Mouse (Mus musculus) cerebellum, adult 18-20 months (tissue): ENCODE results near the gene Hsbp1.
"Not testable (repeated sequence)": the region's sequence is repeated elsewhere in the genome, so short reads cannot be mapped to it uniquely, and the experiment has no call there.

Experiments
- DNase-seq, 2 experiments: peaks; one replicate each; pipeline ENCODE4 v3.0.0; 2021

The Hsbp1 gene

GRCm38 (mm10) chr8:119344190-119344856 lies at the start of gene Hsbp1:
Gene Hsbp1, plus strand, starts transcription at chr8:119344488.
- DNase-seq: peak; percentile 95 to 99

GRCm38 (mm10) chr8:119295477-119295876 lies 48.8 kb upstream of the Hsbp1 start:
- no peak for DNase-seq

DNA sequence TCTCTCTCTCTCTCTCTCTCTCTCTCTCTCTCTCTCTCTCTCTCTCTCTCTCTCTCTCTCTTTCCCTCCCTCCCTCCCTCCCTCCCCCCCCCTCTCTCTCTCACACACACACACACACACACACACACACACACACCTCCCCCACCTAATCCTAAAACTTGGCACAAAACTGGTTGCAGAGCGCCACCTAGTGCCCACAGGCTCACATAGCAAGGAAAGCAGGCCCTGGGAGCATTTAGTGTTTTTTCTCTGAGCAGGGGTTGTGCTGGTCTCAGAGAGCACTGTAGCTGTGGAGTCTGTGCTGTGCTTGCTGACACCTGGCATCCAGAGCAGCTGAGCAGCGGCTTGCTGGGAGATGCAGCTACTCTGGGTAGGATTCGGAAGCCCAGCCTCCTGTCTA lies 46.5 kb upstream of the Hsbp1 start:
- peak in 1 of 2 experiments; percentile 50 for DNase-seq

GRCm38 (mm10) chr8:119300335-119300734 lies 44.0 kb upstream of the Hsbp1 start:
- DNase-seq: no peak

DNA sequence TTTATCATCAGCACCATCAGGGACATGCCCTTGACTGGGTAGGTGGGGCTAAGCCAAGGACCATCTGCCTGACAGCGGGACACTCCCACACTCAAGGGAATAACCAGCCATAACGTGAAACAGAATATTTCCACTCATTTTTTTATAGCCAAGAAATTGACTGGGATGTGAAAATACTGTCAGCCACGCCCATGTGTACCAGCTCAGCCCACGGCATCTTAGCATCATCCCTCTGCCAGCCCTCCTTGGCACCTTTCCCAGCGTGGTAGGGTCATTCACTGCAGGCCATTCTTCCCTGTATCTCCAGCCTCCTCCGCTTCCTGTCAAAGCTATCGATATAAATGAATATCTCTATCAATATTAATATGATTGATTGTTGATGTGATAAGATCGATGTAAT lies 40.1 kb upstream of the Hsbp1 start:
- DNase-seq: no peak

DNA sequence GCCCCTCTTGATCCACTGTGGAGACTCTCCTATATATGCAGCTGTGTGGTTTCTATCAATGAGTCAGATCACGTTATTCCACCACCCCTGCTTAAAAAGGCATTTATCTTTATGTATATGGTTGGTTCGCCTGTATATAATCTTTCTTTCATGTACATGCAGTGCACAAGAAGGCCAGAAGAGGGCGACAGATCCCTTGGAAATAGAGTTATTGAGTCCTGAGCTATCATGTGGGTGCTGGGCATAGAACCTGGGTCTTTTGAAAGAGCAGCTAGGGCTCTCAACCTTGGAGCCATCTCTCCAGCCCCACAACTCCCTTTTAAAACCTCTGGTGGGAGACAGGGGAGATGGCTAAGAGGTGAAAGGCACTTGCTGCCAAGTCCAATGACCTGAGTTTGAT lies 32.9 kb upstream of the Hsbp1 start:
- DNase-seq: peak in 1 of 2 experiments; percentile 14

GRCm38 (mm10) chr8:119323215-119323614 lies 21.1 kb upstream of the Hsbp1 start:
- no peak for DNase-seq

DNA sequence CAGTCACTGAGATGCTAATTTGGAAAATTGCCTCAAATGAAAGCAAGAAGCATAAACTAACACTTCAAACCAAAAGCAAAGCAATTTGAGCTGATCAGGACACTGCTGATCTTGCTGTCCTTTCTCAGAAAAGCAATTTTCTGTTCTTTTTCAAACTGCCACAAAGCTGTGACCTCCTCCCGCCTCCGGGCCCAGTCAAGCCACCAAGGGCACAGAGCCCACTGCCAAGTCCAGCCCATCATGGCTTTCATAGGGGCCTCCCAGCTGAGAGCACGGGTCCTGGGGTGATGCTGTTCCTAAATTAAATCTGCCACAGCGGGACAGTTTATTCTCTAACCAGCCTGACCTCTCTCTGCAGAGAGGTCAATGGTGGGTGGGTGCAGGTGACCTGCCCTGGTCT lies 4.7 kb upstream of the Hsbp1 start:
- DNase-seq: no peak

DNA sequence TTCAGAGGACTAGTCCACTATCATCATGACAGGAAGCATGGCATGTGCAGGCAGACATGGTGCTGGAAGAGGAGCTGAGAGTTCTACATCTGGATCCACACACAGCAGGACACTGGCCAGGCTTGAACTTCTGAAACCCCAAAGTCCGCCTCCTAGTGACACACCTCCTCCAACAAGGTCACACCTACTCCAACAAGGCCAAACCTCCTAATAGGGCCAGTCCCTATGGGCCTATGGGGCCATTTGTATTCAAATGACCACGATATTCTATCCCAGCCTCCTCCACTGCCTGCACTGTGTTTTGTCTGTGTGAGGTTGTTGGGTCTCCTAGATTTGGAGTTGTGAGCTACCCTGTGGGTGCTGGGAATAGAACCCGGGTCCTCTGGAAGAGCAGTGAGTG lies 682 bp upstream of the Hsbp1 start:
- DNase-seq: no peak

- no peak for DNase-seq
Measured at GRCm38 (mm10) chr8:119345029-119345682, 868 bp downstream of the Hsbp1 start.

DNA sequence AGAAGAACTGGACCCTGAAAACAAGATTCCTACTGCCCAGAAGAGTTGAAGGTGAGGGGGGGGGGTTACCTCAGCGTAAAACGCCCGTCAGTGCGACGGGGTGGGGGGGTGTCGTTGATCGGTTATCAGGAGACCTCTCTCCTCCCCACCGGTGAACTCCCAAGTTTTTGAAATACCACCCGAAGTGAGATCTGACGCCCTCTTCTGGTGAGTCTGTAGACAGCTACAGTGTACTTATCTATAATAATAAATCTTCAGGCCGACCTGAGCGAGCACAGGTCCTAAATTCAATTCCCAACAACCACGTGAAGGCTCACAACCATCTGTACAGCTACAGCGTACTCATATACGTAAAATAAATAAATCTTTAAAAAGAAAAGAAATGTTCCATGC lies 1.4 kb downstream of the Hsbp1 start:
- DNase-seq: no peak

DNA sequence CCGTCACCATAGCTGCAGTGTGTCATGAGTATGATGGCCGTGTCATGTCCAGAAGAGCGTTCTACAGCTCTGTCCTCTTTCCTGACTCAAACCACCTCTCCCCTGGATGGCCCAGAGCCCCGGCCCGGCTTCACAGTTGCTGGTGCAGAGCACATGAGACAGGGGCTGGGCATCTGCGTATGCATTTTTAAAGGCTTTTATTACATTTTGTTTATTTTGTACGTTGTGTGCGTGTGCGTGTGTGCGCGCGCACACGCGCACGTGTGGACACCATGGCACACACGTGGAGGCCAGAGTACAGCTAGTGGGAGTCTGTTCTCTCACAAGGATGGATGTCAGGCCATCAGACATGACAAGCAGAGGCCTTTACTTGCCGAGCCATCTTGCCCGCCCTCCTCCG lies 7.4 kb downstream of the Hsbp1 start:
- no peak for DNase-seq

DNA sequence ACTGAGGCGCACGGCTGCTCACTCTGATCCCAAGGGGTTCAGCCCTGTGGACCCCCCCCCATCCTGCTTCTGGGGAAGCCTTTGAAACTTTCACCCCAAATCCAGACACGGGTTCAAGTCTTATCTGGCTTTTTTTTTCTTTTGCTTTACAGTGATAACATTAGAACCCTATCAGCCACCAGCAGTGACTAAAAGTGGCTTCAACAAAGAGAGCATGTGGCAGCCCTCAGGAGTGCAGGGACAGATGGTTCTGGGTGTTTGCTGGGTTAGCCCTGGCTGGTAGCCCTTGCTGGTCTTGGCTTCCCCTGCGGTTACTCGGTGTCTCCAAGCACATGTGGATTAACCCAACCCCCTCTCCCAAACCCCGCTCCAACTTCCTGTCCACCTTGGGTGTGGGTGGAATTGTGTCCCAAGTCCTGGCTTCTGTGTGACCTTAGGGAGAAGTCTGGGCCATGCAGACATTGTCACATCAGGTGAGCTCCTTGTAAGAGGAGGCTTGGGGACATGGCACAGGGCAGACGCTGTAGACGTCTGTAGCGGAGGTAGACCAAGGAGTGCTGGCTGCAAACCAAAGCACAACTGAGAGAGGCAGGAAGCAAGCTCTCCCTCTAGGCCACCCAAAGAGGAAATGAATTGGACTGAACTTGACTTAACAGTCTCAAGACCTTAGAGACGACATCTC lies 8.8 kb downstream of the Hsbp1 start:
- peak in 1 of 2 experiments; percentile 41 for DNase-seq

DNA sequence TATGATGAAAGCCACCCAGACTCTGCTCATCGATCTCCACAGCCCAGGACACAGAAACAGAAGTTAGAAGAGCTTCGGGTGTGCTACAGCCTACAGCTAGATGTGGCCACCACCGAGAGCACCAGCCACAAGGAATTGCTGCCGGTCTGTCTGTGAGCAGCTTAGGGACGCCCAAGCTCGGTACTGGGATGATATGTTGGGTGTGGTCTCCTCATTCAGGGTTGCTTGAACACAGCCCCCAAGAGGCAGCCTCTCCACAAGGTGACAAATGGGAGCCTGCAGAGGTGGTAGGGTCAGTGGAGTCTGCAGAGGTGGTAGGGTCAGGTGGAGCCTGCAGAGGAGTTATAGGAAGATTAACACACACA lies 9.4 kb downstream of the Hsbp1 start:
- no peak for DNase-seq

GRCm38 (mm10) chr8:119356631-119357030 lies 12.3 kb downstream of the Hsbp1 start:
- DNase-seq: not testable (repeated sequence)

DNA sequence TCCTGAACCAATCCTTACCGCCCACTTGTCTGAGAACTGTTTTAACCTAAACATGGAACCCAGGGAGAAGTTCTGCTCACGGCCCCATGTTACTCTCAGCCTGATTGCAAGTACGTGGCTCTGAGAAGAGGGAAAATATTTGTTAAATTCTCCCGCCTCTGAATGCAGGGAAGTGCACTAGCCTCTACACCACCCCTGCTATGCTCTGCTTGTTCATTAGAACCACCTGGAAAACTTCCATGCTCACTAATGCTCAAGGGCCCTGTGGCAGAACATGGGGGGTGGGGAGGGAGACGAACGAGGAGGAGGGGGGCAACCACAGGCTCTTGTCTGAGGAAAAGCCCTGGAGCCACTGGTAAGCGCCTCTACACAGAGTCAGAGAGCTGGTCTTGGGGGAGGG lies 13.9 kb downstream of the Hsbp1 start:
- DNase-seq: no peak

DNA sequence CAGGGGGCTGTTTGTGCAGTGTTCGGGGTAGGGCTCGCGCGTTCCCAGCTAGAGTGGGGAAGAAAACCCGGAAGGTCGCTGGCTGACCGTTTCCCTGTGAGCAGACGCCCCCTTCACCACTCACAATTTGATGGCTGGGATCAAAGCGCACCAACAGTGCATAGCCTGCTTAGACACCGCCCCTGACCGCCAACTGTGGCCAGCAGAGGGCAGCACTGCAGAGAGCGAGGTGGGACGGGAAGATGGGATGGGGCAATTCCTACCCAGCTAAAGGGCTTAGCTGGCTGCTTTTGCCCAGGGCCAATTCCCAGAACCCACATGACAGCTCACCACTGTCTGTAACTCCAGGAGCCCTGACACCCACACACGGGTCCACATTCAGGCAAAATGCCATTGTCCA lies 14.5 kb downstream of the Hsbp1 start:
- DNase-seq: peak in 1 of 2 experiments; percentile 16

DNA sequence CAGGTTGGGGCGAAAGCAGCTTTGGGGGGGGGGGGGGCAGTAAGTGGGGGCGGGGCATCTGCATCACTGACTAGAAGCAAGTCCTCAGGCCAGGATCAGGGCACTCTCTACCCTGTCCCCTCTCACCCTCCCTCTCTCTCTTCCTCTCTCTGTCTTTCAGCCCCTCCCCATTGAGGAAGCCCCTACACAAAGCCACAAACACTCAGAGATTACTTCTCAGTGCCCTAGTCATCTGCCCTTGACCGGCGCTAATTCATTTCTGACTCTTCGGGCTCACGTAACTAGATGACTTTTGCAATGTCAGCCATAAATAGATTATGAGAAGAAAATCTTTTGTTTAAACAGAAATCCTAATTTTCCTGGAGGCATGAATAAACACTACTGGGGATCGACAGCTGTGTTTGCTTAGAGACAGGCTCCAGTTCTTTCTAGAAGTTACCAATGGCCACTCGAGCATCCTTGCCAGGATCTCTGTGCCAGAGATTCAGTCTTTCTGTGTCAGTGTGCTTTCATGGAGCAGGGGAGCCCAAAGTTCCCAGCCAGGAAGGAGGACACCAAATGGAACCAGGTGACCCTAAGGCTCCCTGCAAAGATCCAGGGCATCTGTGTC lies 16.5 kb downstream of the Hsbp1 start:
- DNase-seq: no peak

DNA sequence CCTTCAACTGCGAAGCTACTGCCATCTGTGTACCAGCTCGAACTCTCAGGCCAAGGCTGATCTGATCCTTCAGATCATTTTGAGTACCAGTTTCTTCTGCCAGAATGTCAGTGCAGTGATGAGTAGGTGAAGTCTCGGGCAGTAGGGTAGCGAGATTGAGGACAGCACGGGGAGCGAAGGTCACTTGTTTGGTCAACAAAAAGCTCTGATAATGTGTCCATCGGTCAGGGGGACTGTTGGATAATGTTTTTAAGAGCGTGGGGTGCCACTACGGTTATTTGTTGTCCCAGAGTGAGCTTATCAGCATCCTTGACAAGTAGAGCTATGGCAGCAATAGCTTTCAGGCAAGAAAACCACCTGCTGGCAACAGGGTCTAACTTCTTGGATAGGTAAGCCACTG lies 30.4 kb downstream of the Hsbp1 start:
- DNase-seq: not testable (repeated sequence)

DNA sequence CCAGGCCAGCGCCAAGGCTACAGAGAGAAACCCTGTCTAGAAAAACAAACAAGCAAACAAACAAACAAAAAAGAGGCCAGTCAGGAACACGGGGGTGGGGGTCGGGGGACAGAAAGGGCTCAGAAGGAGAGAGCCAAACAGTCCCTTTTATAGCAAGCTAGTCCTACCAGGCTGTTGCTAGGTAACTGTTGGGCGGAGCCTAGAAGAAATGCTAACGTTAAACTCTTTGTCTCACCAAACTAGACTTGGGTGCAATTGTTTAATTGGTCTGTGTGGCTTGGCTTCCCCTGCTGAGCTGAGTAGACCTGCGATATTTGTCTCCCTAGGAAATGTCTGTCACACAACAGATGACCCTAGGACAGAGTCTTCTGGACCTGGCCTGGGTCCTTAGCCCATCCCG lies 34.2 kb downstream of the Hsbp1 start:
- DNase-seq: no peak

DNA sequence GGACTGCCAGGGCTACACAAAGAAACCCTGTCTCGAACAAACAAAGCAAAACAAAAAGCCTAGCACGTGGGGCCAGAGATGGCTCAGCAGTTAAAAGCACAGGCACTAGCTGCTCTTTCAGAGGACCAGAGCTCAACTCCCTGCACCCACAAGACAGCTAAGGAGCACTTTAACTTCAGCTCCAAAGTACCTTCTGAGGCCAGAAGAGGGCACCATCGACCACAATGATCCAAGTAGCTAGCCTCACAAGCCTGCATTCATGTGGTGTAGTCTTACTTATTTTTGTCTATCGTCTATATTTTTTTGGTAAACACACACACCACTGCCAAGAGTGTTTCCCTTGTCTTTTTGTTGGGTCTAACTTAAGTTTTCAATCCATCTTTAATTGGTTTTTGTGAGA lies 36.3 kb downstream of the Hsbp1 start:
- DNase-seq: peak; percentile 29 to 30

DNA sequence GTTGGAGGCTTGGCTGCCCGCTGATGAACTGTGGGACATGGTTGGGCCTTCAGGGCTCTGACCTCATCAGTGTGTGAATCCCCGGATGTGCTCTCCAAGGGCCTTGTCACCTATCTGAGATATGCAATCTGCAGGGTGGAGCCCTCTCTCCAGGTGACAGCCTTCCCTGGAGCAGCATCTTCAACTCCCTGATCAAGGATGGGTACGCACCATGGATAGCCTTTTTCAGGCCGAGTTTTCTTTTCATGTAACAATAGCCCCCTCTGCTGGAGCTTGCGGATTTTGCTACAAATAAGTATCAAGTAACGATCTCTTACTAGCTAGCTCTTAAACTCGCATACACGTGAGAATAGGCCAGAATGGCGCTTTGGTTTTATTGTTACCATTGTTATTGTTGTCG lies 40.2 kb downstream of the Hsbp1 start:
- DNase-seq: peak; percentile 59 to 76

GRCm38 (mm10) chr8:119385854-119386253 lies 41.6 kb downstream of the Hsbp1 start:
- DNase-seq: no peak

DNA sequence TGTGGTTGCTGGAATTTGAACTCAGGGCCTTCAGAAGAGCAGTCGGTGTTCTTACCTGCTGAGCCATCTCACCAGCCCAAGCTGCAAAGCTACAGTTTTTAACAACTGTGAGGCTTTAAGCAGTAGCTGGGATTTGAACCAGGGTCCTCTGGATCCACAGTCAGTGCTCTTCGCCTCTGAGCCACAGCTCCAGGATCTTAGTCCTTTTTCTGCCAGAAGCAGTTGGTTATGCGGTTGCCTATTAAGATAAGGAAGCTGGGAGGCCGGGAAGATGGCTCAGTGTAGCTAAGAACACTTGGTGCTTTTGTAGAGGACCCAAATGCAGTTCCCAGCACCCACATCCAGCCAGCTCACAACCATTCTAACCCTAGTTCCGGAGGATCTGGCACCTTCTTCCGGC lies 42.7 kb downstream of the Hsbp1 start:
- no peak for DNase-seq
